Mouse (Mus musculus) heart, embryonic 10.5 days (tissue): Measurements from ENCODE around the gene Aipl1. TPM values are rescaled to one million over a fixed set of nuclear protein-coding genes. Genes with fewer than 3 reads are reported as not detected.

ENCODE experiments used
- DNase-seq: peaks from one replicate; pipeline ENCODE4 v3.0.0-alpha.2; 2017; ENCODE audit warnings: low spot score
- H3K27ac ChIP-seq: fragments of 300-500 bp; sonication (generic); 2 replicates; pipeline ENCODE4 v1.5.1; 2016; ENCODE audit warnings: mild to moderate bottlenecking
- H3K27me3 ChIP-seq: fragments of 300-500 bp; sonication (generic); 2 replicates; pipeline ENCODE4 v1.6.1; 2016; ENCODE audit warnings: mild to moderate bottlenecking; ENCODE audit not compliant: poor library complexity, insufficient read depth, severe bottlenecking
- H3K36me3 ChIP-seq: fragments of 300-500 bp; sonication (generic); 2 replicates; pipeline ENCODE4 v1.6.1; 2016; ENCODE audit warnings: mild to moderate bottlenecking, moderate library complexity
- H3K4me1 ChIP-seq: fragments of 300-500 bp; sonication (generic); 2 replicates; pipeline ENCODE4 v1.6.1; 2016; ENCODE audit warnings: mild to moderate bottlenecking
- H3K4me3 ChIP-seq: fragments of 300-500 bp; sonication (generic); 2 replicates; pipeline ENCODE4 v1.5.1; 2016; ENCODE audit warnings: mild to moderate bottlenecking, moderate library complexity
- H3K9me3 ChIP-seq: fragments of 300-500 bp; sonication (generic); 2 replicates; pipeline ENCODE4 v1.6.1; 2016; ENCODE audit warnings: mild to moderate bottlenecking, moderate library complexity
- WGBS: fragments of 180-500 bp; shearing (Covaris S2); methylation state at CpG from one replicate; pipeline ENCODE4 v1.1.7; 2016; 5-methylcytosine and 5-hydroxymethylcytosine counted together
- polyA plus RNA-seq: library from polyadenylated mRNA; unstranded; fragments of >200 nt; fragmentation: Nextera tagmentation; extraction: Ambion mirVana; gene quantifications from 2 replicates; pipeline ENCODE4 v1.2.1, GENCODE M21; 2016

Gene Aipl1
- polyA plus RNA-seq = 1.7 and 2.0 TPM in 2 replicates

- Histone ChIP-seq H3K27ac (no peak within 1 kb of the TSS), H3K4me1 (peaks cover 63% of the 10 kb centered on the region), H3K9me3 (no peaks in the 10 kb centered on the region), H3K4me3 (no peak within 1 kb of the TSS), H3K27me3 (peaks cover 13% of the 10 kb centered on the region), H3K36me3 (no peaks in the 10 kb centered on the region)
- 48% methylated on average over 4 of the region's 4 CpGs for WGBS
- DNase-seq = no peak
Observed at GRCm38 (mm10) chr11:72037409-72037808, at the start of gene Aipl1. Gene Aipl1, minus strand, starts transcription at chr11:72037509.

- Histone ChIP-seq H3K36me3 (no peaks in the 10 kb centered on the region), H3K4me3 (no peak overlapping the region), H3K27me3 (0 out of 2 replicates have a peak, but pooled peaks cover 5% of the 10 kb centered on the region), H3K27ac (peak overlapping the region; percentile 71), H3K9me3 (no peaks in the 10 kb centered on the region), H3K4me1 (peaks cover 25% of the 10 kb centered on the region)
- no peak for DNase-seq
- 28% methylated on average over 11 of the region's 11 CpGs for WGBS
Observed at GRCm38 (mm10) chr11:72086251-72087046, 49.1 kb upstream of the Aipl1 start.

GRCm38 (mm10) chr11:72084337-72084736 lies 47.0 kb upstream of the Aipl1 start:
- WGBS = 92% methylated on average over 15 of the region's 15 CpGs

GRCm38 (mm10) chr11:72082601-72083000 lies 45.3 kb upstream of the Aipl1 start:
- H3K4me1 ChIP-seq = peaks cover 26% of the 10 kb centered on the region
- H3K36me3 ChIP-seq = no peaks in the 10 kb centered on the region
- 92% methylated on average over 4 of the region's 4 CpGs for WGBS
- no peaks in the 10 kb centered on the region for H3K9me3 ChIP-seq
- H3K27me3 ChIP-seq = 0 out of 2 replicates have a peak, but pooled peaks cover 10% of the 10 kb centered on the region
- H3K4me3 ChIP-seq = no peak overlapping the region
- DNase-seq = no peak
- H3K27ac ChIP-seq = no peak overlapping the region

More at GRCm38 (mm10) chr11:72084337-72084736, 47.0 kb upstream of the Aipl1 start:
- Histone ChIP-seq H3K9me3 (no peaks in the 10 kb centered on the region), H3K27ac (no peak overlapping the region), H3K4me3 (no peak overlapping the region), H3K27me3 (0 out of 2 replicates have a peak, but pooled peaks cover 4% of the 10 kb centered on the region), H3K4me1 (peaks cover 27% of the 10 kb centered on the region), H3K36me3 (no peaks in the 10 kb centered on the region)
- no peak for DNase-seq

- H3K36me3 ChIP-seq = no peaks in the 10 kb centered on the region
- no peak overlapping the region for H3K27ac ChIP-seq
- H3K4me1 ChIP-seq = peaks cover 10% of the 10 kb centered on the region
- no peak overlapping the region for H3K4me3 ChIP-seq
- peaks cover 10% of the 10 kb centered on the region; the same call in 1 of the 2 replicates for H3K27me3 ChIP-seq
- H3K9me3 ChIP-seq = no peaks in the 10 kb centered on the region
- 78% methylated on average over 6 of the region's 6 CpGs for WGBS
- DNase-seq = no peak
Observed at GRCm38 (mm10) chr11:72080461-72080860, 43.2 kb upstream of the Aipl1 start.

- H3K9me3 ChIP-seq = no peaks in the 10 kb centered on the region
- DNase-seq = no peak
- H3K4me1 ChIP-seq = 0 out of 2 replicates have a peak, but pooled peaks cover 7% of the 10 kb centered on the region
- no peaks in the 10 kb centered on the region for H3K36me3 ChIP-seq
- no peak overlapping the region for H3K4me3 ChIP-seq
- H3K27ac ChIP-seq = no peak overlapping the region
- peaks cover 20% of the 10 kb centered on the region; the same call in 1 of the 2 replicates for H3K27me3 ChIP-seq
- 54% methylated on average over 4 of the region's 4 CpGs for WGBS
Observed at GRCm38 (mm10) chr11:72078647-72079046, 41.3 kb upstream of the Aipl1 start.

- Histone ChIP-seq H3K27me3 (peaks cover 21% of the 10 kb centered on the region; the same call in 1 of the 2 replicates), H3K4me1 (0 out of 2 replicates have a peak, but pooled peaks cover 7% of the 10 kb centered on the region), H3K4me3 (no peak overlapping the region), H3K9me3 (no peaks in the 10 kb centered on the region), H3K27ac (no peak overlapping the region), H3K36me3 (no peaks in the 10 kb centered on the region)
- DNase-seq = no peak
- 45% methylated on average over 3 of the region's 3 CpGs for WGBS
Observed at GRCm38 (mm10) chr11:72078056-72078455, 40.7 kb upstream of the Aipl1 start.

GRCm38 (mm10) chr11:72074230-72074629 lies 36.9 kb upstream of the Aipl1 start:
- DNase-seq = no peak
- Histone ChIP-seq H3K4me1 (0 out of 2 replicates have a peak, but pooled peaks cover 5% of the 10 kb centered on the region), H3K36me3 (no peaks in the 10 kb centered on the region), H3K4me3 (no peak overlapping the region), H3K27ac (no peak overlapping the region), H3K9me3 (no peaks in the 10 kb centered on the region), H3K27me3 (peaks cover 36% of the 10 kb centered on the region; the same call in 1 of the 2 replicates)
- 55% methylated on average over 13 of the region's 13 CpGs for WGBS

- WGBS = 43% methylated on average over 6 of the region's 6 CpGs
- Histone ChIP-seq H3K36me3 (no peaks in the 10 kb centered on the region), H3K27ac (no peak overlapping the region), H3K4me1 (no peaks in the 10 kb centered on the region), H3K27me3 (peaks cover 30% of the 10 kb centered on the region; the same call in 1 of the 2 replicates), H3K4me3 (no peak overlapping the region), H3K9me3 (no peaks in the 10 kb centered on the region)
- DNase-seq = no peak
Observed at GRCm38 (mm10) chr11:72072331-72072905, 35.1 kb upstream of the Aipl1 start.

GRCm38 (mm10) chr11:72070733-72071132 lies 33.4 kb upstream of the Aipl1 start:
- no peak for DNase-seq
- WGBS = 81% methylated on average over 9 of the region's 9 CpGs
- no peak overlapping the region for H3K4me3 ChIP-seq

GRCm38 (mm10) chr11:72068026-72068425 lies 30.7 kb upstream of the Aipl1 start:
- Histone ChIP-seq H3K27me3 (peaks cover 19% of the 10 kb centered on the region; the same call in 1 of the 2 replicates), H3K4me3 (no peak overlapping the region), H3K4me1 (no peaks in the 10 kb centered on the region), H3K27ac (no peak overlapping the region), H3K36me3 (0 out of 2 replicates have a peak, but pooled peaks cover 2% of the 10 kb centered on the region), H3K9me3 (peaks cover 15% of the 10 kb centered on the region)
- 84% methylated on average over 7 of the region's 7 CpGs for WGBS
- DNase-seq = no peak

More at GRCm38 (mm10) chr11:72070733-72071132, 33.4 kb upstream of the Aipl1 start:
- H3K4me1 ChIP-seq = no peaks in the 10 kb centered on the region
- no peak overlapping the region for H3K27ac ChIP-seq
- no peaks in the 10 kb centered on the region for H3K36me3 ChIP-seq
- peaks cover 30% of the 10 kb centered on the region; the same call in 1 of the 2 replicates for H3K27me3 ChIP-seq
- H3K9me3 ChIP-seq = no peaks in the 10 kb centered on the region

GRCm38 (mm10) chr11:72067326-72067725 lies 30.0 kb upstream of the Aipl1 start:
- 78% methylated on average over 5 of the region's 5 CpGs for WGBS
- H3K4me3 ChIP-seq = no peak overlapping the region
- H3K27me3 ChIP-seq = peaks cover 15% of the 10 kb centered on the region; the same call in 1 of the 2 replicates
- no peak for DNase-seq
- H3K9me3 ChIP-seq = peaks cover 15% of the 10 kb centered on the region
- H3K4me1 ChIP-seq = no peaks in the 10 kb centered on the region
- H3K27ac ChIP-seq = no peak overlapping the region
- H3K36me3 ChIP-seq = 0 out of 2 replicates have a peak, but pooled peaks cover 2% of the 10 kb centered on the region

GRCm38 (mm10) chr11:72066330-72066729 lies 29.0 kb upstream of the Aipl1 start:
- no peak for DNase-seq
- Histone ChIP-seq H3K27ac (no peak overlapping the region), H3K4me3 (no peak overlapping the region), H3K4me1 (0 out of 2 replicates have a peak, but pooled peaks cover under 1% of the 10 kb centered on the region), H3K9me3 (peaks cover 15% of the 10 kb centered on the region), H3K27me3 (peaks cover 10% of the 10 kb centered on the region; the same call in 1 of the 2 replicates), H3K36me3 (0 out of 2 replicates have a peak, but pooled peaks cover 2% of the 10 kb centered on the region)
- 42% methylated on average over 6 of the region's 6 CpGs for WGBS
